ENCODE assay signal across 8 mouse cellular contexts in genomic region chr5:125174726-125175672, GRCm38 (mm10). TPM values are rescaled to one million over a fixed set of nuclear protein-coding genes. Genes with fewer than 3 reads are reported as not detected.
DNase-seq lines count a peak whose midpoint lies in the region; ATAC-seq and TF ChIP-seq lines count a peak whose summit lies in the region.

No protein-coding gene starts in this region.

- intact Hi-C loops in left cerebral cortex, adult 2 months (cut with DNase I): loop anchor here (5.0 to 10.0 kb wide), 2 partner anchors 190 to 207 kb away; no protein-coding TSS in a partner anchor

- no peaks in the 10 kb centered on the region for H3K9me3 ChIP-seq in heart, postnatal 0 days (replicated peaks; ENCODE audit: control insufficient read depth, low read length)

- peak overlapping the region; percentile 89 for H3K27ac ChIP-seq in heart, postnatal 0 days (ENCODE audit: low read depth)
- H3K27ac ChIP-seq in left cerebral cortex, adult 2 months: peak overlapping the region; percentile 80

- no peak overlapping the region for H3K4me3 ChIP-seq in heart, postnatal 0 days (ENCODE audit: low read depth, low read length)
- peak overlapping the region; percentile 15 for H3K4me3 ChIP-seq in left cerebral cortex, adult 2 months
- H3K4me3 ChIP-seq in myocyte: no peak overlapping the region

- no peak overlapping the region for H3K9ac ChIP-seq in heart, postnatal 0 days (replicated peaks; ENCODE audit: low read depth, low read length)

- peak; percentile 84 for DNase-seq in ovary, adult 18-20 months (ENCODE audit: low spot score)
- DNase-seq in ovary, postnatal 10 days (ENCODE audit: low spot score): no peak
- peak; percentile 57 to 68 for DNase-seq in cerebellum, postnatal 36 days
- DNase-seq in heart, postnatal 0 days (ENCODE audit: low spot score): peak; percentile 74
- DNase-seq in left cerebral cortex, adult 2 months (ENCODE audit: extremely low spot score in 1 of 2, low spot score in 2 of 2): peak; percentile 60 to 61
- DNase-seq in thymus, postnatal 0 days (ENCODE audit: low spot score): no peak

- H3ac ChIP-seq in myocyte (ENCODE audit: control insufficient read depth, insufficient read length): no peak overlapping the region

- no peak for TF ChIP-seq POLR2A in myocyte (IDR thresholded peaks at IDR 0.05; ENCODE audit: insufficient read length, low read depth)

- no peaks in the 10 kb centered on the region for H3K27me3 ChIP-seq in heart, postnatal 0 days (ENCODE audit: control insufficient read depth, insufficient read depth, low read length)
- no peaks in the 10 kb centered on the region for H3K27me3 ChIP-seq in myocyte (ENCODE audit: control insufficient read depth, insufficient read depth, insufficient read length)

- TF ChIP-seq EP300 in heart, postnatal 0 days (IDR thresholded peaks at IDR 0.05; ENCODE audit: low read depth): no peak; the same call in 1 of the 2 replicates

- peaks cover 58% of the 10 kb centered on the region for H3K4me1 ChIP-seq in heart, postnatal 0 days (ENCODE audit: control insufficient read depth, insufficient read depth)

- H3K79me2 ChIP-seq in myocyte (ENCODE audit: control insufficient read depth, insufficient read depth): peaks cover 81% of the 10 kb centered on the region

- no peak for TF ChIP-seq CTCF in heart, postnatal 0 days (IDR thresholded peaks at IDR 0.05; ENCODE audit: low read depth)
- TF ChIP-seq CTCF in left cerebral cortex, adult 2 months (IDR thresholded peaks at IDR 0.05): no peak

- ATAC-seq in heart, postnatal 0 days (ENCODE audit: insufficient read depth, low read depth): peak; percentile 42
- no peak for ATAC-seq in monocyte, adult 5-6 weeks (replicated peaks; ENCODE audit: insufficient number of reproducible peaks, low FRiP score, low TSS enrichment, poor library complexity, severe bottlenecking)

- H3K36me3 ChIP-seq in heart, postnatal 0 days (replicated peaks; ENCODE audit: control insufficient read depth, insufficient read depth, low read length): no peaks in the 10 kb centered on the region
- H3K36me3 ChIP-seq in myocyte (ENCODE audit: control insufficient read depth, insufficient read depth): no peaks in the 10 kb centered on the region

- peak overlapping the region; percentile 32 for H3K4me2 ChIP-seq in heart, postnatal 0 days (ENCODE audit: low read depth, low read length)
- peak overlapping the region; percentile 24 for H3K4me2 ChIP-seq in myocyte (ENCODE audit: low read depth)

- WGBS in heart, postnatal 0 days: 30% methylated on average over 13 of the region's 13 CpGs

TF ChIP-seq in myocyte, 11 proteins besides CTCF, POLR2A, EP300 and RAD21:
- TF ChIP-seq E2F4 (IDR thresholded peaks at IDR 0.05; ENCODE audit: insufficient read depth) (no peak), TCF3 (IDR thresholded peaks at IDR 0.05; ENCODE audit: insufficient read length, low read depth) (no peak), MYOD1 (IDR thresholded peaks at IDR 0.05; ENCODE audit: control insufficient read depth in 1 of 3, insufficient read length in 2 of 3, low read depth in 2 of 3) (peak in 1 of 3 experiments; percentile 14), REST (IDR thresholded peaks at IDR 0.05; ENCODE audit: insufficient read depth, insufficient read length) (no peak)

RNA-seq across cellular contexts. Expression of gene Ncor2, which starts 4.0 kb away (rescaled TPM):
- total RNA-seq in heart, postnatal 0 days (2014; rRNA removed; ENCODE audit: low replicate concordance): 21.6 and 73.8 TPM in 2 replicates
- 14.3 and 15.5 TPM in 2 replicates for polyA plus RNA-seq in heart, postnatal 0 days (2015; fragmentation: Nextera tagmentation; extraction: Ambion mirVana)
- total RNA-seq in left cerebral cortex, adult 2 months (2021): 100 to 1,000 TPM; 228 to 270 TPM
- 127 TPM for polyA plus RNA-seq in myocyte (2012; fragmentation: generic; extraction: Trizol)
- polyA plus RNA-seq in thymus, postnatal 0 days (2015; fragmentation: Nextera tagmentation; extraction: Ambion mirVana): 14.3 and 19.8 TPM in 2 replicates
- 14.4 to 63.8 TPM (median 24.3 TPM) in 3 replicates for total RNA-seq in monocyte, adult 5-6 weeks (2017)

Comparison
In these comparisons a context has a peak if more than half of its experiments do, and no peak if none do; other contexts are left out.
1. DNase-seq: peak in ovary, adult 18-20 months (single experiment), cerebellum, postnatal 36 days (2 of 2), heart, postnatal 0 days (single experiment) and left cerebral cortex, adult 2 months (2 of 2); none in ovary, postnatal 10 days (single experiment) and thymus, postnatal 0 days (single experiment).